Mouse (Mus musculus) liver, postnatal 0 days (tissue): ENCODE measurements at regions not wholly inside any gene's neighbourhood (a gene's known extent, or its start where the extent isn't known, plus 50 kb on each side); places are given as distances from the start of the nearest gene placed in this dataset.

Experiments
- CTCF ChIP-seq: sonication (generic); IDR thresholded peaks from 2 replicates; pipeline ENCODE4 v1.5.1; 2016; ENCODE audit warnings: antibody characterized with exemption, low read depth
- EP300 ChIP-seq: IDR thresholded peaks from 2 replicates; pipeline ENCODE4 v1.6.1; 2016; ENCODE audit warnings: antibody characterized with exemption, low read depth, mild to moderate bottlenecking

- no peak for TF ChIP-seq EP300
- TF ChIP-seq CTCF = peak; percentile 51
Measured at GRCm38 (mm10) chr5:33542000-33542554, 87.4 kb downstream of the Fam53a start.
